Mouse (Mus musculus): Measurements from ENCODE around the gene Glb1. TPM values are rescaled to one million over a fixed set of nuclear protein-coding genes. Genes with fewer than 3 reads are reported as not detected.
"Not testable (repeated sequence)": the region's sequence is repeated elsewhere in the genome, so short reads cannot be mapped to it uniquely, and the experiment has no call there.

The Glb1 gene
- polyA plus RNA-seq, 1 experiment from 2014 or later: 23.4 TPM

GRCm38 (mm10) chr9:114507421-114507820, 106.5 kb downstream of the Glb1 start:
- Histone ChIP-seq H3K36me3 (ENCODE audit: control insufficient read depth, insufficient read depth) (no peaks in the 10 kb centered on the region), H3K27me3 (replicated peaks; ENCODE audit: control insufficient read depth, insufficient read depth, low read length) (no peaks in the 10 kb centered on the region), H3K4me2 (ENCODE audit: low read length) (no peak overlapping the region), H3K9ac (replicated peaks; ENCODE audit: low read depth, low read length) (no peak overlapping the region), H3K4me3 (replicated peaks; ENCODE audit: low read length) (no peak overlapping the region), H3K4me1 (replicated peaks; ENCODE audit: control insufficient read depth, insufficient read depth, low read length) (no peaks in the 10 kb centered on the region), H3K27ac (ENCODE audit: low read length) (no peak overlapping the region), H3K9me3 (ENCODE audit: control insufficient read depth, low read length) (no peaks in the 10 kb centered on the region; the same call in 1 of the 2 replicates)
- WGBS: 85% methylated on average over 9 of the region's 9 CpGs
- ATAC-seq: no peak

- no peak for ATAC-seq
- Histone ChIP-seq H3K4me3 (replicated peaks; ENCODE audit: low read length) (no peak overlapping the region), H3K9ac (replicated peaks; ENCODE audit: low read depth, low read length) (no peak overlapping the region), H3K4me1 (replicated peaks; ENCODE audit: control insufficient read depth, insufficient read depth, low read length) (no peaks in the 10 kb centered on the region), H3K9me3 (ENCODE audit: control insufficient read depth, low read length) (peaks cover 14% of the 10 kb centered on the region), H3K27ac (ENCODE audit: low read length) (no peak overlapping the region), H3K4me2 (ENCODE audit: low read length) (no peak overlapping the region), H3K36me3 (ENCODE audit: control insufficient read depth, insufficient read depth) (no peaks in the 10 kb centered on the region; the same call in 1 of the 2 replicates), H3K27me3 (replicated peaks; ENCODE audit: control insufficient read depth, insufficient read depth, low read length) (no peaks in the 10 kb centered on the region)
- 97% methylated on average over 9 of the region's 9 CpGs for WGBS
Measured at GRCm38 (mm10) chr9:114509785-114510184, 108.9 kb downstream of the Glb1 start.

- H3K4me2 ChIP-seq (ENCODE audit: low read length): no peak overlapping the region
- no peak overlapping the region for H3K9ac ChIP-seq (replicated peaks; ENCODE audit: low read depth, low read length)
- H3K4me3 ChIP-seq (replicated peaks; ENCODE audit: low read length): no peak overlapping the region
- H3K9me3 ChIP-seq (ENCODE audit: control insufficient read depth, low read length): peaks cover 14% of the 10 kb centered on the region
- no peak for ATAC-seq
- H3K27ac ChIP-seq (ENCODE audit: low read length): no peak overlapping the region
- H3K4me1 ChIP-seq (replicated peaks; ENCODE audit: control insufficient read depth, insufficient read depth, low read length): 0 out of 2 replicates have a peak, but pooled peaks cover 4% of the 10 kb centered on the region
- H3K27me3 ChIP-seq (replicated peaks; ENCODE audit: control insufficient read depth, insufficient read depth, low read length): no peaks in the 10 kb centered on the region
- WGBS: 98% methylated on average over 21 of the region's 21 CpGs
- H3K36me3 ChIP-seq (ENCODE audit: control insufficient read depth, insufficient read depth): no peaks in the 10 kb centered on the region; the same call in 1 of the 2 replicates
Measured at GRCm38 (mm10) chr9:114512831-114513230, 112.0 kb downstream of the Glb1 start.

GRCm38 (mm10) chr9:114515364-114515763, 114.5 kb downstream of the Glb1 start, which contains the start of gene C130032M10Rik:
TSS of gene C130032M10Rik (plus strand) at chr9:114515697.
- whole genome bisulfite sequencing: 55% methylated on average over 11 of the region's 11 CpGs
- Histone ChIP-seq H3K4me1 (replicated peaks; ENCODE audit: control insufficient read depth, insufficient read depth, low read length) (0 out of 2 replicates have a peak, but pooled peaks cover 4% of the 10 kb centered on the region), H3K4me2 (ENCODE audit: low read length) (no peak within 1 kb of the TSS)

GRCm38 (mm10) chr9:114517924-114518497, 117.1 kb downstream of the Glb1 start:
- Histone ChIP-seq H3K4me1 (replicated peaks; ENCODE audit: control insufficient read depth, insufficient read depth, low read length) (0 out of 2 replicates have a peak, but pooled peaks cover 4% of the 10 kb centered on the region), H3K9ac (replicated peaks; ENCODE audit: low read depth, low read length) (no peak overlapping the region), H3K36me3 (ENCODE audit: control insufficient read depth, insufficient read depth) (no peaks in the 10 kb centered on the region), H3K4me3 (replicated peaks; ENCODE audit: low read length) (no peak overlapping the region), H3K4me2 (ENCODE audit: low read length) (no peak overlapping the region), H3K27ac (ENCODE audit: low read length) (no peak overlapping the region), H3K9me3 (ENCODE audit: control insufficient read depth, low read length) (peaks cover 9% of the 10 kb centered on the region), H3K27me3 (replicated peaks; ENCODE audit: control insufficient read depth, insufficient read depth, low read length) (no peaks in the 10 kb centered on the region)
- 80% methylated on average over 13 of the region's 13 CpGs for WGBS
- ATAC-seq: no peak

More at GRCm38 (mm10) chr9:114515364-114515763, 114.5 kb downstream of the Glb1 start, which contains the start of gene C130032M10Rik:
- no peaks in the 10 kb centered on the region for H3K27me3 ChIP-seq (replicated peaks; ENCODE audit: control insufficient read depth, insufficient read depth, low read length)
- H3K9me3 ChIP-seq (ENCODE audit: control insufficient read depth, low read length): peaks cover 14% of the 10 kb centered on the region
- no peak within 1 kb of the TSS for H3K9ac ChIP-seq (replicated peaks; ENCODE audit: low read depth, low read length)
- no peak for ATAC-seq
- H3K4me3 ChIP-seq (replicated peaks; ENCODE audit: low read length): no peak within 1 kb of the TSS
- no peaks in the 10 kb centered on the region; the same call in 1 of the 2 replicates for H3K36me3 ChIP-seq (ENCODE audit: control insufficient read depth, insufficient read depth)
- no peak within 1 kb of the TSS for H3K27ac ChIP-seq (ENCODE audit: low read length)

GRCm38 (mm10) chr9:114518812-114519477, 118.1 kb downstream of the Glb1 start:
- Histone ChIP-seq H3K27ac (ENCODE audit: low read length) (no peak overlapping the region), H3K27me3 (replicated peaks; ENCODE audit: control insufficient read depth, insufficient read depth, low read length) (no peaks in the 10 kb centered on the region), H3K9me3 (ENCODE audit: control insufficient read depth, low read length) (no peaks in the 10 kb centered on the region), H3K9ac (replicated peaks; ENCODE audit: low read depth, low read length) (no peak overlapping the region), H3K36me3 (ENCODE audit: control insufficient read depth, insufficient read depth) (no peaks in the 10 kb centered on the region), H3K4me2 (ENCODE audit: low read length) (no peak overlapping the region), H3K4me3 (replicated peaks; ENCODE audit: low read length) (no peak overlapping the region), H3K4me1 (replicated peaks; ENCODE audit: control insufficient read depth, insufficient read depth, low read length) (0 out of 2 replicates have a peak, but pooled peaks cover 4% of the 10 kb centered on the region)
- 67% methylated on average over 9 of the region's 9 CpGs for WGBS
- no peak for ATAC-seq

- not testable (repeated sequence) for H3K36me3 ChIP-seq (ENCODE audit: control insufficient read depth, insufficient read depth); H3K9me3 ChIP-seq (ENCODE audit: control insufficient read depth, low read length); H3K4me2 ChIP-seq (ENCODE audit: low read length); ATAC-seq; H3K9ac ChIP-seq (replicated peaks; ENCODE audit: low read depth, low read length); H3K27ac ChIP-seq (ENCODE audit: low read length); H3K4me3 ChIP-seq (replicated peaks; ENCODE audit: low read length); H3K4me1 ChIP-seq (replicated peaks; ENCODE audit: control insufficient read depth, insufficient read depth, low read length); H3K27me3 ChIP-seq (replicated peaks; ENCODE audit: control insufficient read depth, insufficient read depth, low read length)
- 79% methylated on average over 4 of the region's 4 CpGs for WGBS
Measured at GRCm38 (mm10) chr9:114520529-114520928, 119.7 kb downstream of the Glb1 start.

GRCm38 (mm10) chr9:114522041-114522440, 121.2 kb downstream of the Glb1 start:
- Histone ChIP-seq H3K27ac (ENCODE audit: low read length) (no peak overlapping the region), H3K4me1 (replicated peaks; ENCODE audit: control insufficient read depth, insufficient read depth, low read length) (peaks cover 6% of the 10 kb centered on the region), H3K4me2 (ENCODE audit: low read length) (no peak overlapping the region), H3K9me3 (ENCODE audit: control insufficient read depth, low read length) (no peaks in the 10 kb centered on the region), H3K4me3 (replicated peaks; ENCODE audit: low read length) (no peak overlapping the region), H3K36me3 (ENCODE audit: control insufficient read depth, insufficient read depth) (no peaks in the 10 kb centered on the region), H3K9ac (replicated peaks; ENCODE audit: low read depth, low read length) (no peak overlapping the region), H3K27me3 (replicated peaks; ENCODE audit: control insufficient read depth, insufficient read depth, low read length) (no peaks in the 10 kb centered on the region)
- no peak for ATAC-seq
- 55% methylated on average over 5 of the region's 5 CpGs for WGBS

- Histone ChIP-seq H3K4me2 (ENCODE audit: low read length) (no peak overlapping the region), H3K36me3 (ENCODE audit: control insufficient read depth, insufficient read depth) (no peaks in the 10 kb centered on the region), H3K9ac (replicated peaks; ENCODE audit: low read depth, low read length) (no peak overlapping the region), H3K27me3 (replicated peaks; ENCODE audit: control insufficient read depth, insufficient read depth, low read length) (no peaks in the 10 kb centered on the region), H3K9me3 (ENCODE audit: control insufficient read depth, low read length) (no peaks in the 10 kb centered on the region), H3K27ac (ENCODE audit: low read length) (no peak overlapping the region), H3K4me3 (replicated peaks; ENCODE audit: low read length) (no peak overlapping the region), H3K4me1 (replicated peaks; ENCODE audit: control insufficient read depth, insufficient read depth, low read length) (peaks cover 8% of the 10 kb centered on the region)
- 90% methylated on average over 9 of the region's 9 CpGs for WGBS
- ATAC-seq: no peak
Measured at GRCm38 (mm10) chr9:114522501-114522900, 121.6 kb downstream of the Glb1 start.
